Comparison of ENCODE assay signal across 8 mouse cellular contexts in genomic region chr19:4928781-4929180, GRCm38 (mm10). TPM values are rescaled to one million over a fixed set of nuclear protein-coding genes. Genes with fewer than 3 reads are reported as not detected.
DNase-seq lines count a peak whose midpoint lies in the region; ATAC-seq and TF ChIP-seq lines count a peak whose summit lies in the region.

No protein-coding gene starts in this region.

- peak overlapping the region; percentile 90 for H3K27ac ChIP-seq in heart, embryonic 10.5 days
- H3K27ac ChIP-seq in MEL (ENCODE audit: control insufficient read depth, low read depth, low read length): no peak overlapping the region
- H3K27ac ChIP-seq in limb, embryonic 12.5 days: peak overlapping the region; percentile 86
- peak overlapping the region; percentile 47; the same call in 1 of the 2 replicates for H3K27ac ChIP-seq in neural tube, embryonic 12.5 days

- H3K27me3 ChIP-seq in heart, embryonic 10.5 days (ENCODE audit: insufficient read depth, poor library complexity, severe bottlenecking): peaks cover 18% of the 10 kb centered on the region; the same call in 1 of the 2 replicates
- no peaks in the 10 kb centered on the region for H3K27me3 ChIP-seq in MEL (ENCODE audit: control insufficient read depth in 1 of 2, insufficient read depth in 2 of 2, low read length in 2 of 2)
- H3K27me3 ChIP-seq in limb, embryonic 12.5 days: no peaks in the 10 kb centered on the region
- H3K27me3 ChIP-seq in neural tube, embryonic 12.5 days (replicated peaks): no peaks in the 10 kb centered on the region

- TF ChIP-seq CTCF in MEL (IDR thresholded peaks at IDR 0.05 in 2 of 3, conservative IDR thresholded peaks at IDR 0.05 in 1 of 3; ENCODE audit: control insufficient read depth in 1 of 3, insufficient read depth in 1 of 3, low read depth in 2 of 3, low read length in 3 of 3, poor library complexity in 1 of 3, severe bottlenecking in 1 of 3): no peak

- peaks cover 26% of the 10 kb centered on the region for H3K36me3 ChIP-seq in heart, embryonic 10.5 days
- H3K36me3 ChIP-seq in MEL (ENCODE audit: control insufficient read depth in 1 of 2, insufficient read depth in 2 of 2, low read length in 2 of 2): peaks cover 0 to 4% of the 10 kb centered on the region in 2 experiments; a peak in 2 of 4 replicates
- peaks cover 30% of the 10 kb centered on the region for H3K36me3 ChIP-seq in limb, embryonic 12.5 days
- H3K36me3 ChIP-seq in neural tube, embryonic 12.5 days: peaks cover 35% of the 10 kb centered on the region

- DNase-seq in heart, embryonic 10.5 days (ENCODE audit: low spot score): no peak
- DNase-seq in heart, adult 11 months: no peak
- no peak for DNase-seq in MEL (ENCODE audit: low read depth, low spot score)
- DNase-seq in gastrocnemius, postnatal 10 days: peak; percentile 49
- no peak for DNase-seq in Muller cell, postnatal 12 days (ENCODE audit: inconsistent ontology term)
- DNase-seq in layer of hippocampus, adult 8-10 months (ENCODE audit: low spot score in 2 of 2): no peak

- no peak for TF ChIP-seq EP300 in MEL (IDR thresholded peaks at IDR 0.05; ENCODE audit: low read depth in 1 of 2, low read length in 2 of 2)

- peak overlapping the region; percentile 71 for H3K4me2 ChIP-seq in limb, embryonic 12.5 days
- H3K4me2 ChIP-seq in neural tube, embryonic 12.5 days (replicated peaks): peak overlapping the region; percentile 63

- peaks cover 5% of the 10 kb centered on the region; the same call in 1 of the 2 replicates for H3K79me2 ChIP-seq in MEL (ENCODE audit: control insufficient read depth, insufficient read depth, low read length, poor library complexity)

- H3K4me1 ChIP-seq in heart, embryonic 10.5 days: peaks cover 27% of the 10 kb centered on the region
- H3K4me1 ChIP-seq in MEL (ENCODE audit: control insufficient read depth in 1 of 2, insufficient read depth in 2 of 2, low read length in 2 of 2): peaks cover 0 to 9% of the 10 kb centered on the region in 2 experiments; a peak in 2 of 4 replicates
- peaks cover 17% of the 10 kb centered on the region for H3K4me1 ChIP-seq in limb, embryonic 12.5 days (replicated peaks)
- peaks cover 12% of the 10 kb centered on the region for H3K4me1 ChIP-seq in neural tube, embryonic 12.5 days

- H3K4me3 ChIP-seq in heart, embryonic 10.5 days: peak overlapping the region; percentile 74
- H3K4me3 ChIP-seq in MEL (ENCODE audit: control insufficient read depth in 1 of 2, insufficient read depth in 1 of 2, low read depth in 2 of 2, low read length in 2 of 2): peak overlapping the region; percentile 65 to 69
- peak overlapping the region; percentile 54 for H3K4me3 ChIP-seq in limb, embryonic 12.5 days (replicated peaks)
- H3K4me3 ChIP-seq in neural tube, embryonic 12.5 days: peak overlapping the region; percentile 53

- H3K9ac ChIP-seq in MEL (ENCODE audit: control insufficient read depth, low read depth, low read length, poor library complexity, severe bottlenecking): peak overlapping the region; percentile 86
- peak overlapping the region; percentile 67 for H3K9ac ChIP-seq in limb, embryonic 12.5 days (replicated peaks)
- peak overlapping the region; percentile 62 for H3K9ac ChIP-seq in neural tube, embryonic 12.5 days

- H3K9me3 ChIP-seq in heart, embryonic 10.5 days: no peaks in the 10 kb centered on the region
- no peaks in the 10 kb centered on the region for H3K9me3 ChIP-seq in MEL (replicated peaks; ENCODE audit: insufficient read depth, low read length)
- H3K9me3 ChIP-seq in limb, embryonic 12.5 days: no peaks in the 10 kb centered on the region
- H3K9me3 ChIP-seq in neural tube, embryonic 12.5 days: no peaks in the 10 kb centered on the region

- 62% methylated on average over 5 of the region's 5 CpGs for WGBS in heart, embryonic 10.5 days
- 66% methylated on average over 5 of the region's 5 CpGs for WGBS in limb, embryonic 12.5 days
- 54% methylated on average over 5 of the region's 5 CpGs for WGBS in neural tube, embryonic 12.5 days

- no peak; the same call in 1 of the 2 replicates for ATAC-seq in limb, embryonic 12.5 days (ENCODE audit: insufficient number of reproducible peaks, insufficient read depth, low FRiP score, low TSS enrichment, low read depth)
- ATAC-seq in neural tube, embryonic 12.5 days (ENCODE audit: low FRiP score, low read depth): no peak; the same call in 1 of the 2 replicates

- TF ChIP-seq POLR2A in MEL (IDR thresholded peaks at IDR 0.05; ENCODE audit: control insufficient read depth in 1 of 2, insufficient read depth in 1 of 2, low read depth in 1 of 2, low read length in 2 of 2, poor library complexity in 1 of 2): no peak

- TF ChIP-seq RAD21 in MEL (IDR thresholded peaks at IDR 0.05; ENCODE audit: low read depth, low read length): no peak

TF ChIP-seq in MEL, 35 proteins besides CTCF, POLR2A, EP300 and RAD21:
- no peak for TF ChIP-seq POLR2AphosphoS2 (IDR thresholded peaks at IDR 0.05; ENCODE audit: low read length)
- TF ChIP-seq JUND (IDR thresholded peaks at IDR 0.05; ENCODE audit: low read depth, low read length): no peak
- no peak for TF ChIP-seq TAL1 (IDR thresholded peaks at IDR 0.05; ENCODE audit: low read length)
- TF ChIP-seq MYB (IDR thresholded peaks at IDR 0.05; ENCODE audit: low read depth, low read length): no peak
- TF ChIP-seq GATA1 (IDR thresholded peaks at IDR 0.05; ENCODE audit: low read depth, low read length): no peak
- no peak for TF ChIP-seq E2F4 (IDR thresholded peaks at IDR 0.05; ENCODE audit: borderline replicate concordance, low read depth, low read length)

RNA-seq across cellular contexts. Expression of gene Dpp3, which starts 0.7 kb away (rescaled TPM):
- 155 and 156 TPM in 2 replicates for polyA plus RNA-seq in heart, embryonic 10.5 days (2016; fragmentation: Nextera tagmentation; extraction: Ambion mirVana)
- total RNA-seq in MEL (2012; rRNA removed): 58.7 and 59.4 TPM in 2 replicates
- polyA plus RNA-seq in MEL (2012; ENCODE audit: insufficient read depth in 1 of 2, insufficient read length in 2 of 2, low read depth in 1 of 2, low replicate concordance in 2 of 2, missing spikeins in 1 of 2): 10 to 100 TPM in 1 of 2 experiments, not detected in 1; 82.7 TPM
- total RNA-seq in gastrocnemius, postnatal 10 days (2021): 10 to 100 TPM; 32.1 to 33.8 TPM
- polyA plus RNA-seq in limb, embryonic 12.5 days (2016; fragmentation: Nextera tagmentation; extraction: Ambion mirVana): 148 and 152 TPM in 2 replicates
- 167 and 171 TPM in 2 replicates for polyA plus RNA-seq in neural tube, embryonic 12.5 days (2016; fragmentation: Nextera tagmentation; extraction: Ambion mirVana)
- 10 to 100 TPM; 38.9 to 41.3 (median 39.7) TPM for total RNA-seq in layer of hippocampus, adult 8-10 months (2022)

RNA-seq across cellular contexts. Expression of gene Peli3, which starts 14.1 kb away (rescaled TPM):
- 0.32 and 1.0 TPM in 2 replicates for polyA plus RNA-seq in heart, embryonic 10.5 days (2016; fragmentation: Nextera tagmentation; extraction: Ambion mirVana)
- 0.08 TPM in 1 of 2 replicates, not detected in the other for total RNA-seq in MEL (2012; rRNA removed)
- polyA plus RNA-seq in MEL (2012; ENCODE audit: insufficient read depth in 1 of 2, insufficient read length in 2 of 2, low read depth in 1 of 2, low replicate concordance in 2 of 2, missing spikeins in 1 of 2): under 1 TPM in 1 of 2 experiments, not detected in 1; 0.33 TPM
- 1 to 10 TPM in 1 of 2 experiments, under 1 TPM in 1; 0.68 to 1.4 TPM for total RNA-seq in gastrocnemius, postnatal 10 days (2021)
- 3.4 and 4.5 TPM in 2 replicates for polyA plus RNA-seq in limb, embryonic 12.5 days (2016; fragmentation: Nextera tagmentation; extraction: Ambion mirVana)
- polyA plus RNA-seq in neural tube, embryonic 12.5 days (2016; fragmentation: Nextera tagmentation; extraction: Ambion mirVana): 4.9 and 6.5 TPM in 2 replicates
- total RNA-seq in layer of hippocampus, adult 8-10 months (2022): 10 to 100 TPM; 25.5 to 31.6 (median 28.9) TPM

RNA-seq across cellular contexts. Expression of gene Bbs1, which starts 22.4 kb away (rescaled TPM):
- polyA plus RNA-seq in heart, embryonic 10.5 days (2016; fragmentation: Nextera tagmentation; extraction: Ambion mirVana): 3.1 and 3.2 TPM in 2 replicates
- 1.2 and 1.4 TPM in 2 replicates for total RNA-seq in MEL (2012; rRNA removed)
- 1 to 10 TPM in 1 of 2 experiments, not detected in 1; 1.9 TPM for polyA plus RNA-seq in MEL (2012; ENCODE audit: insufficient read depth in 1 of 2, insufficient read length in 2 of 2, low read depth in 1 of 2, low replicate concordance in 2 of 2, missing spikeins in 1 of 2)
- total RNA-seq in gastrocnemius, postnatal 10 days (2021): 1 to 10 TPM; 1.9 to 2.9 TPM
- polyA plus RNA-seq in limb, embryonic 12.5 days (2016; fragmentation: Nextera tagmentation; extraction: Ambion mirVana): 5.1 and 6.5 TPM in 2 replicates
- polyA plus RNA-seq in neural tube, embryonic 12.5 days (2016; fragmentation: Nextera tagmentation; extraction: Ambion mirVana): 8.1 and 10.5 TPM in 2 replicates
- 10 to 100 TPM; 32.7 to 45.2 (median 39.3) TPM for total RNA-seq in layer of hippocampus, adult 8-10 months (2022)

RNA-seq across cellular contexts. Expression of gene Mrpl11, which starts 33.2 kb away (rescaled TPM):
- polyA plus RNA-seq in heart, embryonic 10.5 days (2016; fragmentation: Nextera tagmentation; extraction: Ambion mirVana): 128 and 142 TPM in 2 replicates
- 98.5 and 108 TPM in 2 replicates for total RNA-seq in MEL (2012; rRNA removed)
- 100 to 1,000 TPM; 124 to 317 TPM for polyA plus RNA-seq in MEL (2012; ENCODE audit: insufficient read depth in 1 of 2, insufficient read length in 2 of 2, low read depth in 1 of 2, low replicate concordance in 2 of 2, missing spikeins in 1 of 2)
- total RNA-seq in gastrocnemius, postnatal 10 days (2021): 10 to 100 TPM; 48.6 to 56.1 TPM
- 153 and 154 TPM in 2 replicates for polyA plus RNA-seq in limb, embryonic 12.5 days (2016; fragmentation: Nextera tagmentation; extraction: Ambion mirVana)
- 126 and 132 TPM in 2 replicates for polyA plus RNA-seq in neural tube, embryonic 12.5 days (2016; fragmentation: Nextera tagmentation; extraction: Ambion mirVana)
- 10 to 100 TPM; 51.9 to 62.5 (median 56.4) TPM for total RNA-seq in layer of hippocampus, adult 8-10 months (2022)

RNA-seq across cellular contexts. Expression of gene Zdhhc24, which starts 50.3 kb away (rescaled TPM):
- polyA plus RNA-seq in heart, embryonic 10.5 days (2016; fragmentation: Nextera tagmentation; extraction: Ambion mirVana): 10.2 and 12.3 TPM in 2 replicates
- 12.9 and 15.8 TPM in 2 replicates for total RNA-seq in MEL (2012; rRNA removed)
- polyA plus RNA-seq in MEL (2012; ENCODE audit: insufficient read depth in 1 of 2, insufficient read length in 2 of 2, low read depth in 1 of 2, low replicate concordance in 2 of 2, missing spikeins in 1 of 2): 10 to 100 TPM in 1 of 2 experiments, not detected in 1; 21.1 TPM
- total RNA-seq in gastrocnemius, postnatal 10 days (2021): 1 to 10 TPM; 4.5 to 5.3 TPM
- polyA plus RNA-seq in limb, embryonic 12.5 days (2016; fragmentation: Nextera tagmentation; extraction: Ambion mirVana): 9.5 and 10.7 TPM in 2 replicates
- polyA plus RNA-seq in neural tube, embryonic 12.5 days (2016; fragmentation: Nextera tagmentation; extraction: Ambion mirVana): 21.4 and 22.1 TPM in 2 replicates
- total RNA-seq in layer of hippocampus, adult 8-10 months (2022): 10 to 100 TPM; 25.1 to 32.1 (median 25.6) TPM
